Mouse (Mus musculus) neural tube, embryonic 14.5 days (tissue): ENCODE measurements around the gene Cdyl2. TPM values are rescaled to one million over a fixed set of nuclear protein-coding genes. Genes with fewer than 3 reads are reported as not detected.

Source experiments
- ATAC-seq: fragments of 200-750 bp; cut with Nextera tagmentation; 2 replicates; pipeline ENCODE4 v1.8.0; 2017; ENCODE audit warnings: low read depth, mild to moderate bottlenecking, moderate TSS enrichment, moderate library complexity
- H3K27ac ChIP-seq: fragments of 300-500 bp; sonication (generic); 2 replicates; pipeline ENCODE4 v1.5.1; 2014; ENCODE audit warnings: low read depth, mild to moderate bottlenecking, control low read depth, low read length, moderate library complexity, mixed read lengths
- H3K27me3 ChIP-seq: fragments of 300-500 bp; sonication (generic); 2 replicates; pipeline ENCODE4 v1.6.1; 2014; ENCODE audit warnings: low read length; ENCODE audit not compliant: control insufficient read depth, insufficient read depth
- H3K36me3 ChIP-seq: fragments of 300-500 bp; sonication (generic); 2 replicates; pipeline ENCODE4 v1.6.1; 2014; ENCODE audit warnings: low read length, mixed read lengths; ENCODE audit not compliant: control insufficient read depth, insufficient read depth
- H3K4me1 ChIP-seq: fragments of 300-500 bp; sonication (generic); 2 replicates; pipeline ENCODE4 v1.6.1; 2014; ENCODE audit warnings: low read length; ENCODE audit not compliant: control insufficient read depth, insufficient read depth
- H3K4me2 ChIP-seq: fragments of 300-500 bp; sonication (generic); 2 replicates; pipeline ENCODE4 v1.6.1; 2014; ENCODE audit warnings: mild to moderate bottlenecking, low read depth, low read length, control low read depth
- H3K4me3 ChIP-seq: fragments of 300-500 bp; sonication (generic); 2 replicates; pipeline ENCODE4 v1.5.1; 2014; ENCODE audit warnings: low read depth, low read length, control low read depth, mixed read lengths
- H3K9ac ChIP-seq: fragments of 300-500 bp; sonication (generic); replicated peaks from 2 replicates; pipeline ENCODE4 v1.6.1; 2014; ENCODE audit warnings: low read depth, mild to moderate bottlenecking, control low read depth, low read length, mixed read lengths
- H3K9me3 ChIP-seq: fragments of 300-500 bp; sonication (generic); 2 replicates; pipeline ENCODE4 v1.6.1; 2016; ENCODE audit warnings: low read length; ENCODE audit not compliant: control insufficient read depth
- WGBS: fragments of 180-500 bp; shearing (Covaris S2); extraction: QIAGEN DNeasy Blood & Tissue Kit; methylation state at CpG from one replicate; pipeline ENCODE4 v1.1.7; 2014; 5-methylcytosine and 5-hydroxymethylcytosine counted together
- polyA plus RNA-seq: library from polyadenylated mRNA; unstranded; fragments of >200 nt; fragmentation: Nextera tagmentation; extraction: Ambion mirVana; gene quantifications from 2 replicates; pipeline ENCODE4 v1.2.1, GENCODE M21; 2014

Cdyl2 gene
- polyA plus RNA-seq, 1 experiment from 2014 or later, result 13.6 TPM

DNA sequence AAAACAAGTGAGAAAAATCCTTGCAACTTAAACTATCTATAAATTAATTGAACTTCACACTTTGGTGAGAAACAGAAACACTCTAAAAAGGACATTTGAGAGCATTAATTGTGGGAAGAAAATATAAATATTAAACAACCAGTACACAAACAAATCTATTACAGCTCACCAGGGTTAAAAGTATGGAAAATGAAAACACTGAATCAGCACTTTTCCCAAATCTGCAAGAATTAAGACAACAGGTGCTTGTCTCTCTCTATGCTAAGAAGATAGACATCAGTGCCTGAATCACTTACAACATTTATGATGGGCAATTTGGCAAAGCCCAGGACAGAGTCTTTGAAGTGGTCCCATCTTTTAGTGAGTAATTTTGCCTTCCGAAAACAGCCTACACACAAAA is 56.6 kb downstream of the Cdyl2 start:
- Histone ChIP-seq H3K27ac (no peak overlapping the region), H3K27me3 (no peaks in the 10 kb centered on the region), H3K9ac (no peak overlapping the region), H3K9me3 (no peaks in the 10 kb centered on the region), H3K36me3 (no peaks in the 10 kb centered on the region), H3K4me1 (no peaks in the 10 kb centered on the region), H3K4me2 (no peak overlapping the region), H3K4me3 (no peak overlapping the region)
- 73% methylated on average over 1 of the region's 1 CpGs for WGBS
- no peak for ATAC-seq

DNA sequence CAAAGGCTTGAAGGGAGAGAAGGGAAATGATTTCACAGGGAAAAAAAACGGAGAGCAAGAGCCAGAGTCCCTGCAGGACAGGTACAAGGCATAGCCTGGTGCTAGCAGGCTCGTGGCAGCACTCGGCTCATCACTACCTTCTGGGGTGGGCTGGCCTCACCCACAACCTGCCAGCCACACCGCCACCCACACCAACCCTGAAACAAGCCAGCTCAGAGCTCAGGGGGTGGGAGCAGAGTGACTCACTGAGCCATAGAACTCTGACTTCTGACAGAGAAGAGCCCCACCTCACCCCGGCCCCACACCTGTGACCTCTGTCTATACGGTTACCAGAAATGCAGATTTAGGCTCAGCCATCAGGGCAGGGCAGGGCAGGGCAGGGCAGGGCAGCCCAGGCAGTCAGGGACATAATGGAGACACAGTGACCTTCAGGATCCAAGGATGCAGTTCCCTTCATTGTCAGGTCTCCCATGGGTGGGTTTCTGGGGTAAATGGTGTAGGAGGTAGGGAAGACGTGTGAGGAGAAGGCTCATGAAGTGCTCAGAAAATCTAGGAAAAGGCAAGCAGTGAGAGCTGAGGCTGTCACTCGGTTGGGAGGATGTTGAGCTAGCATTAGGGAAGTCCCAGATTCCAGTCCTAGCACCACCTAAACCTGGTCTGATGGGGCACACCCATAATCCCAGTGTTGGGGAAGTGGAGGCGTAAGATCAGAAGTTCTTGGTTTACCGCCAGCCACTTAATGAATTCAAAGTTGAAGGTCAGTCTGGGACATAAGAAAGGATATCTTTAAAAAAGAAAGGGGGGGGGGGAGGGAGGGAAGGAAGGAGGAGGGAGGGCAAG is 58.6 kb downstream of the Cdyl2 start:
- H3K27ac ChIP-seq, result no peak overlapping the region
- H3K27me3 ChIP-seq, result no peaks in the 10 kb centered on the region
- H3K36me3 ChIP-seq, result no peaks in the 10 kb centered on the region
- WGBS, result 83% methylated on average over 10 of the region's 10 CpGs
- ATAC-seq, result no peak
- no peaks in the 10 kb centered on the region for H3K4me1 ChIP-seq
- H3K4me2 ChIP-seq, result no peak overlapping the region
- H3K9me3 ChIP-seq, result no peaks in the 10 kb centered on the region
- no peak overlapping the region for H3K9ac ChIP-seq
- H3K4me3 ChIP-seq, result no peak overlapping the region

DNA sequence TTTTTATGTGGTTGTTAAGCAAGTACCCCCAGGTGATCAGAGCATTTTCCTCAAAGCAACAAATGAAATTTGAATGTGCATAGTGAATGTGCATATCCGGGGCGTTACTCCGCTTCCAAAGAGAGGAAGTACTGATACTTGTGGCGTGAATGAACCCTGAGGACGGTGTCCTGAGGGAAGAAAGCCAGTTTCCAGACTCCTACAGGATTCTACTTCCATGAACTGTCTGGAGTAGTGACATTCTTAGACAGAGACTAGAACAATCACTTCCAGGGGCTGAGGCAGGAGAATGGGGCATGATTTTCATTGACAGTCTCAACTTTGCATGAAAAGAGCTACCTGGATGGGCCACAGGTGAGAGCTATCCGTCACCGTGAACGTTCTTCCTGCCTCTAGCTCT is 59.3 kb downstream of the Cdyl2 start:
- WGBS, result 86% methylated on average over 8 of the region's 8 CpGs
- Histone ChIP-seq H3K4me1 (no peaks in the 10 kb centered on the region), H3K27ac (no peak overlapping the region), H3K4me3 (no peak overlapping the region), H3K36me3 (no peaks in the 10 kb centered on the region), H3K9me3 (no peaks in the 10 kb centered on the region), H3K4me2 (no peak overlapping the region), H3K27me3 (no peaks in the 10 kb centered on the region), H3K9ac (no peak overlapping the region)
- ATAC-seq, result no peak

DNA sequence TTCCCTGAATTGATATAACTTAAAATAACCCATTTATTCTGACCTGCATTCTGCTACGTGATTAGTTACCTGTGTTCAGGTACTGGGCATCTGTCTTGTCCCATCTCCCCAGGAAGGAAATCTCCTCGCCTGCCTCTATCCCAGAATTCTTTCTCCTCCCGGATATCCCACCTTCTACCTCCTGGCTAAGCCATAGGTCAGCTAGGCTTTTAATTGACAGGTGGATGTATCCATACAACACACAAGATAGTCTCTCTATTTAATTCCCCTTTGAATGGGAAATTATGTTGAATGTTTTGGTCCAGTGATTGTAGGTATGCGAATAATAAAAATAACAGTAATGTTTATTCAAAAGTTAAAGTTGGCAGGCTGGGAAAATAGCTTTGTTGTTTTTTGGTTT is 59.7 kb downstream of the Cdyl2 start:
- no peak for ATAC-seq
- Histone ChIP-seq H3K9ac (no peak overlapping the region), H3K4me3 (no peak overlapping the region), H3K36me3 (no peaks in the 10 kb centered on the region), H3K27me3 (no peaks in the 10 kb centered on the region), H3K4me1 (no peaks in the 10 kb centered on the region), H3K27ac (no peak overlapping the region), H3K9me3 (no peaks in the 10 kb centered on the region), H3K4me2 (no peak overlapping the region)
- WGBS, result 96% methylated on average over 4 of the region's 4 CpGs

DNA sequence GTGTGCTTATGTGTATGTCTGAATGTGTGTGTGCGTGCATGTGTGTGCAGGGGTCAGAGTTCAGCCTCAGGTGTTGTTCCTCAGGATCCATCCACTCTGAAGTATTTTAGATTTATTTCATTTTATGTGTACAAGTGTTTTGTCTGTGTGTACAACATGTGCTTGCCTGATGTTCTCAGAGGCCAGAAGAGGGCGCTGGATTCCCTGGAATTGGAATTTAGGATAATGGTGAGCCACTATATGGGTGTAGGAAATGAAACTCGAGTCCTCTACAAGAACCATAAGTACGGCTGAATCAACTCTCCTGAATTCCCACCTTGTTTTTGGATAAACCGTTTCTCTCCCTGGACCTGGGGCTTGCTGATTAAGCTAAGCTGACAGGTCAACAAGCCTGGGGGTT is 61.2 kb downstream of the Cdyl2 start:
- Histone ChIP-seq H3K4me2 (no peak overlapping the region), H3K4me1 (no peaks in the 10 kb centered on the region), H3K27me3 (no peaks in the 10 kb centered on the region), H3K36me3 (no peaks in the 10 kb centered on the region), H3K4me3 (no peak overlapping the region), H3K9ac (no peak overlapping the region), H3K27ac (no peak overlapping the region), H3K9me3 (no peaks in the 10 kb centered on the region)
- no peak for ATAC-seq
- WGBS, result 68% methylated on average over 5 of the region's 5 CpGs

DNA sequence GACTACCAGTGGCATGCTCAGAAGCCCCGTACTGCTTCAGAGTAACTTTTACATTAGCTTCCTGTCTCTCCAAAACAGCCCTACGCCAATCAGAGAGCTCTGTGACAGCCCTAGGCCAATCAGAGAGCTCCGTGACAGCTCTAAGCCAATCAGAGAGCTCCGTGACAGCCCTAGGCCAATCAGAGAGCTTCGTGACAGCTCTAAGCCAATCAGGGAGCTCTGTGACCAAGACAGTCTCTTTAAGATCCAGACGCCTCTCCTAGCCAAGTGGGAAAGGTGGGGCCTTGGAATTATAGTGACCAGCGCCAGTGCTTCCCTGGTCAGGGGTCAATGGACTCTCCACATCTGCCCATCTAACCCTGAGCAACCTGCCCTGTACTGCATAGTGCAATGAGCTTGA is 62.2 kb downstream of the Cdyl2 start:
- Histone ChIP-seq H3K9ac (no peak overlapping the region), H3K27ac (no peak overlapping the region), H3K4me1 (no peaks in the 10 kb centered on the region), H3K27me3 (no peaks in the 10 kb centered on the region), H3K9me3 (no peaks in the 10 kb centered on the region), H3K4me3 (no peak overlapping the region), H3K4me2 (no peak overlapping the region), H3K36me3 (no peaks in the 10 kb centered on the region)
- no peak for ATAC-seq
- 92% methylated on average over 7 of the region's 7 CpGs for WGBS

DNA sequence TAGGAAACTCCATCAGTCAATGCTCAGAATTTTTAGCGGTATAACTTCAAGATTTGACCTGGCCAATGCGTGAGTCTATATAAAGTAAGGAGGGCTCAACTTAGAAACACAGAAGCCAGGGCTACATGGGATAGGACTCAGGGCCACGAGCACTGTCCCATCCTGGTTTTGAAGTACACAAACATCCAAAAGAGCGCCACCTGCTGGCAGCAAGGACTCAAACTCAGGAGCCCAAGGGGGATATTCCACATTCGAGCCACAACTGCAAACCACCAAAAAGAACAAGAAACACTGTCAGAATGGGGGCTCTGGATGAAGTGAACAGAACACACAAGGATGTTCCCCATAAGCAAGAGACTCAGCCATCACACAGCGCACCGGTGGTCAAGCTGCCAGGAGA is 63.8 kb downstream of the Cdyl2 start:
- Histone ChIP-seq H3K36me3 (no peaks in the 10 kb centered on the region), H3K9ac (no peak overlapping the region), H3K27me3 (no peaks in the 10 kb centered on the region), H3K27ac (no peak overlapping the region), H3K4me2 (no peak overlapping the region), H3K4me3 (no peak overlapping the region), H3K9me3 (no peaks in the 10 kb centered on the region), H3K4me1 (no peaks in the 10 kb centered on the region)
- ATAC-seq, result no peak
- 93% methylated on average over 7 of the region's 7 CpGs for WGBS

DNA sequence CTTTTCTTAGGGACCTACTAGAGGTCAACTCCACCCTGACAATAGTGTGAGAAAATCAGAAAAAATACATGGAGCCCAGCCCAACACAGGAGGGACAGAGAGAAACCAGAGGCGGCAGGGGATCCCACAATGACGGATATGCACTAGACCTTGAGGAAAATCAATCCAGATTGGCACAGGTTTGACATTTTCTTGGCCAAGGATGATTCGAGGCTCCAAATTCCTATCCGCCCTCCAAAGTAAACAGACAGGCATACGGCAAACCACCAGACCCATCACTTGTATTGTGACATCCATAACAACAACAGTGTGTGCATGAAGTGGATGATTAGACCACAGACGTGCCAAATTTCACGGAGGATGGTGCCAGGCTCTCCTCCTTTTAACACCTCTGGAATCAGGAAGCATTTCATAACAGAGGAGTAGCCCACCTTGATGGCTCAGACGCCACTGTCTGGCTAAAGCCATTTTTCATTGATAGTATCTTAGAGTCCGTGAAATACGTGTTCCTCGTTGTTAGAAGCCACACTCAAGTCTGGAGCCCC is 65.9 kb downstream of the Cdyl2 start:
- H3K36me3 ChIP-seq, result no peaks in the 10 kb centered on the region
- H3K4me2 ChIP-seq, result no peak overlapping the region
- H3K9me3 ChIP-seq, result no peaks in the 10 kb centered on the region
- H3K9ac ChIP-seq, result no peak overlapping the region
- 92% methylated on average over 11 of the region's 11 CpGs for WGBS
- no peaks in the 10 kb centered on the region for H3K4me1 ChIP-seq
- no peak overlapping the region for H3K4me3 ChIP-seq
- no peaks in the 10 kb centered on the region for H3K27me3 ChIP-seq
- no peak for ATAC-seq
- no peak overlapping the region for H3K27ac ChIP-seq

DNA sequence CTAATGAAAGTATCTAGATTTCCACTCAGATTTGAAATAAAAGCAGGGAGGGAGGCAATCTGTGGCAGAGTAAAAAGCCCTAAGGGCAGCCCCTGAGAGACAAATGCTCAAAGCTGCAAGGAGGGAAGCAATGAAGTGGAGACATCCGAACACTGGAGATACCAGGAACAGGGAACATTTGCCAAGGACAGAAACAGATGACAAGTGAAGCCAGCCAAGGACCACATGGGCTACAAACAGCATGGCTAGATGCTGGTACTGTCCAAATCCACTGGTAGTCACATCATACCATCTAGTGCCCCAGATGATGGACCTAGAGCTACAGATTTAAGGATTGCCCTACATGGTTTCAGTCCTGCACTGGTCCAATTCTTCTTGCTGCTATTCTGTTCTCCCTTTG is 71.3 kb downstream of the Cdyl2 start:
- ATAC-seq, result no peak
- no peaks in the 10 kb centered on the region for H3K27me3 ChIP-seq
- H3K4me1 ChIP-seq, result no peaks in the 10 kb centered on the region
- H3K9me3 ChIP-seq, result no peaks in the 10 kb centered on the region
- H3K4me3 ChIP-seq, result no peak overlapping the region
- H3K4me2 ChIP-seq, result no peak overlapping the region
- H3K27ac ChIP-seq, result no peak overlapping the region
- no peak overlapping the region for H3K9ac ChIP-seq
- no peaks in the 10 kb centered on the region for H3K36me3 ChIP-seq
- 89% methylated on average over 1 of the region's 1 CpGs for WGBS
